Mouse (Mus musculus) hindbrain, embryonic 12.5 days (tissue): ENCODE data around the gene Vac14. TPM values are rescaled to one million over a fixed set of nuclear protein-coding genes. Genes with fewer than 3 reads are reported as not detected.
A peak's percentile ranks its signal among the peaks of the same experiment; 100 is the strongest.

ENCODE experiments used
- ATAC-seq: fragments of 200-750 bp; cut with Nextera tagmentation; 2 replicates; pipeline ENCODE4 v1.8.0; 2017; ENCODE audit warnings: moderate TSS enrichment; ENCODE audit not compliant: low FRiP score
- H3K27ac ChIP-seq: fragments of 300-500 bp; sonication (generic); 2 replicates; pipeline ENCODE4 v1.5.1; 2016; ENCODE audit warnings: mild to moderate bottlenecking
- H3K27me3 ChIP-seq: fragments of 300-500 bp; sonication (generic); 2 replicates; pipeline ENCODE4 v1.6.1; 2016; ENCODE audit warnings: mild to moderate bottlenecking
- H3K36me3 ChIP-seq: fragments of 300-500 bp; sonication (generic); 2 replicates; pipeline ENCODE4 v1.6.1; 2016; ENCODE audit warnings: mild to moderate bottlenecking
- H3K4me1 ChIP-seq: fragments of 300-500 bp; sonication (generic); 2 replicates; pipeline ENCODE4 v1.6.1; 2016
- H3K4me2 ChIP-seq: fragments of 300-500 bp; sonication (generic); replicated peaks from 2 replicates; pipeline ENCODE4 v1.6.1; 2016; ENCODE audit warnings: mild to moderate bottlenecking
- H3K4me3 ChIP-seq: fragments of 300-500 bp; sonication (generic); 2 replicates; pipeline ENCODE4 v1.5.1; 2016; ENCODE audit warnings: mild to moderate bottlenecking
- H3K9ac ChIP-seq: fragments of 300-500 bp; sonication (generic); 2 replicates; pipeline ENCODE4 v1.6.1; 2016; ENCODE audit warnings: mild to moderate bottlenecking, moderate library complexity
- H3K9me3 ChIP-seq: fragments of 300-500 bp; sonication (generic); replicated peaks from 2 replicates; pipeline ENCODE4 v1.6.1; 2016; ENCODE audit warnings: mild to moderate bottlenecking
- WGBS: fragments of 180-500 bp; shearing (Covaris S2); methylation state at CpG from one replicate; pipeline ENCODE4 v1.1.7; 2016; 5-methylcytosine and 5-hydroxymethylcytosine counted together
- polyA plus RNA-seq: library from polyadenylated mRNA; unstranded; fragments of >200 nt; fragmentation: Nextera tagmentation; extraction: Ambion mirVana; gene quantifications from 2 replicates; pipeline ENCODE4 v1.2.1, GENCODE M21; 2016

The Vac14 gene
- polyA plus RNA-seq, 1 experiment from 2014 or later, result 29.7 TPM

DNA sequence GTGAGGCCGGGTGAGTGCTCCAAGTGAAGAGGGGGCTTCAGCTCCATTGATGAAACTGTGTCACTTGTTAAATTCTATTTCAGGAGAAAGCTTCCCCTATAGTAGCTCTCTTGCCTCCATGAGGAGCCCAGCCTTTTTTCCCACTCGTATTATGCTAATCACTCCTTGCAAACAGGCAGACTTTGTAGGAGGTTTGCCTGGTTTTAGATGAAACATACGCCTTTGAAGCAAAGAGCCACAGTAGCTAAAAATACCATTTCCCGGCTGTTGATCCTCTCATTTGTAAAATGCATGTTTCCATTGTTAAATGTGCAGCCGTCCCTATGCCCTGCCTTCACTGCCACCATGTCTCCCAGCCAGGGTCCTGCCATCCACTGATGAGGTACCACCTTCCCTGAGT is 79.2 kb downstream of the Vac14 start:
- Histone ChIP-seq H3K9me3 (no peaks in the 10 kb centered on the region), H3K9ac (no peak overlapping the region), H3K27me3 (no peaks in the 10 kb centered on the region), H3K4me2 (no peak overlapping the region), H3K36me3 (peaks cover 7% of the 10 kb centered on the region; the same call in 1 of the 2 replicates), H3K27ac (no peak overlapping the region), H3K4me3 (no peak overlapping the region), H3K4me1 (peaks cover 22% of the 10 kb centered on the region)
- ATAC-seq, result no peak
- WGBS, result 87% methylated on average over 5 of the region's 5 CpGs

DNA sequence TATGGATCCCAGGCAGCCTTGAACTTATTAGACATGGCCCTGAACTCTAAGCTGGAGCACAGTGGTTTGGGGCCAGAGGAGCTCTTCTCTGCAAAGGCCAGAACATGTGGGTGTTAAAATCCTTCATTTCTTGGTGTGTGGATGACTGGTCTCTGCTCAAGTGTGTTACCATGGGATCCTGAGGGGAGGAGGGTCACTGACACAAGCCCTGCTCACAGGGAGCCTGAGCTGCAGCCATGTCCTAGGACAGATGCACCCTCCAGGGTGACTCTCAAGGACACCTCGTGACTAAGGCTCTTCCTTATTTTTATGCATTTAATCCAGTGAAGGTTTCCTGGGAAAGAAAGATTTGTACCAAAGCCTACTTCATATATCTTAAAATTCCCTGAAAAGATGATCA is 79.7 kb downstream of the Vac14 start:
- peaks cover 27% of the 10 kb centered on the region for H3K4me1 ChIP-seq
- H3K9ac ChIP-seq, result no peak overlapping the region
- H3K27ac ChIP-seq, result no peak overlapping the region
- no peaks in the 10 kb centered on the region for H3K9me3 ChIP-seq
- peaks cover 7% of the 10 kb centered on the region; the same call in 1 of the 2 replicates for H3K36me3 ChIP-seq
- H3K4me3 ChIP-seq, result no peak overlapping the region
- ATAC-seq, result no peak
- 90% methylated on average over 1 of the region's 1 CpGs for WGBS
- H3K4me2 ChIP-seq, result no peak overlapping the region
- no peaks in the 10 kb centered on the region for H3K27me3 ChIP-seq

DNA sequence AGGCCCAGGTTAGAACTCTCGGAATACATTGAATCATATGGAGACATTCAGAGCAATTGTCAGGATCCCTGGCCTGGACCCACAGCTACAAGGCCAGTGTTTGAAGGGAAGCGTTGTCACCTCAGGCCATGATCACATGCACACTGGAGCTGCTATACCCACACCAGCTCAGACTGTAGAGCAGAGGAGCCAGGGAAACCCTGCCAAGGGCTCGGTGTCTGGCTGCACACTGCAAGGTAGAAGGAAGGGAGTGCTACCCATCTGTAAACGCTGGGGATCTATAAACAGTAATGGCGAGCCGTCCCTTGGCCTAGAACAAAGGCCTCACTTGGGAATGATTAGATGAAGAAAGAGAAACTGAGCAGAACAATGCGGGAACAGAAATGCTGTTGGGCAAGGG is 81.1 kb downstream of the Vac14 start:
- peaks cover 37% of the 10 kb centered on the region for H3K4me1 ChIP-seq
- no peak for ATAC-seq
- no peaks in the 10 kb centered on the region for H3K27me3 ChIP-seq
- WGBS, result 90% methylated on average over 7 of the region's 7 CpGs
- H3K27ac ChIP-seq, result no peak overlapping the region
- no peak overlapping the region for H3K4me3 ChIP-seq
- peaks cover 7% of the 10 kb centered on the region; the same call in 1 of the 2 replicates for H3K36me3 ChIP-seq
- no peak overlapping the region for H3K4me2 ChIP-seq
- H3K9ac ChIP-seq, result no peak overlapping the region
- H3K9me3 ChIP-seq, result no peaks in the 10 kb centered on the region

DNA sequence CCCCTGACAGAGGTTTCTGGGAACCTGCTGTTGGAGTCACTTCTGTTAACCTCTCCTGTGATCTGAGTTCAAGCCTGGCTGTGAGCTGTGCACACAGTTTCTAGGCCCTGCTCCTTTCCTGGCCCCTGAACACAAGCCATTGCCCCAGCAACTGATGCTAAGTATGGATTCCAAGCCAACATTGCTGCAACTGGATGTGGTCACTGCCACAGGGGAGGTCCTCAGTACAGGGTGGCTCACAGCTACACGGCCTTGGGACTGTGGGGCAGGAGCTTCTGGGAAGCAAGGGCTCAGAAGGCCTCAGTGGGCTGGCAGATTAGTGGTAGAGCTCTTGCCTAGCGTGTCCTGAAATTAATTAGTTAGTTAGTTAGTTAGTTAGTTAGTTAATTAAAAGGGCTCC is 82.2 kb downstream of the Vac14 start:
- H3K27me3 ChIP-seq, result no peaks in the 10 kb centered on the region
- H3K9ac ChIP-seq, result no peak overlapping the region
- peaks cover 7% of the 10 kb centered on the region; the same call in 1 of the 2 replicates for H3K36me3 ChIP-seq
- H3K4me3 ChIP-seq, result no peak overlapping the region
- H3K27ac ChIP-seq, result no peak overlapping the region
- no peak overlapping the region for H3K4me2 ChIP-seq
- WGBS, result 95% methylated on average over 2 of the region's 2 CpGs
- H3K9me3 ChIP-seq, result no peaks in the 10 kb centered on the region
- ATAC-seq, result no peak
- peaks cover 33% of the 10 kb centered on the region for H3K4me1 ChIP-seq

DNA sequence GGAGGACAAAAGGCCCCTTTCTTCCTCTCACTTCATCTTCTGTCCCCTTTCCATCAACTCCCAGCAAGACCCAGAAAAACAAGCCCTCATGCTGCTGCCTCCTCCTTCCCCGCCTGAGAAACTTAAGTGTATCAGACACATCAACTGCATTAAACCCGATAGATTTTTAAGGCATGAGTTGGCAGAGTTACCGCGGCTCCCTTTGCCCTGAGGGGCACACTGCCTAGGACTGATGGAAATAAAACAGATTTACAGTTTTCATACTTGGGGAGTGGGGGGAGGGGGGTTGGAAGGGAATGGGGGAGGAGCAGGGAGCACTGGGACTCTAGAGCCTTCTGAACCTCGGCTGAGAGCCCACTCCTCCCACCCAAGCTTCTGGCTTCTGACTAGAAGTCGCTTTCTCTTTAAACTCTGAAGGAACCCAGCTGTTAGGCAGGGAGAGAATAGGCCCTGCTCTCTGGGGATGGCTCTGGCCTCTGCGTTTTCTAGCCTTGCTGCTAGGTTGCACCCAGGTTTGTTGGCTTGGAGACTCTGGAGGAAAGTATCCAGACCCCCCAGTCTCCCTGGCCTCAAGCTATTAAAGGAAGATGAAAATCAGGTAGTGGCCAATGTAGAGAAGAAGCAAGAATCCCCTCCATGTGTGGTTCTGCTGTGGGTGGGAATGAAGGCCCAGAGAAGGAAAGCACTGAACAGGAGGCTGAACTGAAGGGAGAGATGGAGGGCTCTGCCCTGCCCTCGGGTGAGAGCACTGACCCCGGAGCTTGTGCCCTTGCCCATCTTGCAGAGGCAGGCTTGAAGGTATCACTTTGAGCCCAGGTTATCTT is 84.5 kb downstream of the Vac14 start:
- H3K27ac ChIP-seq, result peak overlapping the region; percentile 52; the same call in 1 of the 2 replicates

DNA sequence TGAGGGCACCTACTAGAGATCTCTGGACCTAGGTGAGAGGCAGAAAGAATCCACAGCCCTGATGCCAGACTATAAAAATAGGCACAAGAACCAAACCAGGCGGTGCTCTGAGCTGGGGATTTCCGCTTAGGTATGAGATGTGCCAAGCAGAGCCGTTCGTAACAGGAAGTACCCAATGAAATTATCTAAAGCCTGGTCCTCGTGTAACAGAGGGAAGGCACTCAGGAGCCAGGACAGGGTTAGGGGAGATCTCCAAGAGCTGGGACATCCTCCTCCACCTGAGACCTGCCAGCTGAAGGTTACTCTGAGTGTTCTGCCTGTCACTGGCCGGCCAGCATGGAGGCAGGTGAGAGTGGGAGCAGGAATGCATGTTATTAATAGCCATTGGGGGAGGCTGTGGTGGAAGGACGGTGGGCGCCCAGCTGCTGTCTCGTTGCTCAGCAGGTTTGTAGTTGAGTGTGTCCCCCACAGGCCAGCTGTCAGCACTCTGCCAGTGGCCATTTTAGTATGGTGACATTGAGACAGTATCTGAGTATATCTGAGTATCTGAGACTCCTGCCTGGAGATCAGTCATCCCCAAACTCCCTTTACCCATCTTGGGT is 85.2 kb downstream of the Vac14 start:
- peaks cover 7% of the 10 kb centered on the region; the same call in 1 of the 2 replicates for H3K36me3 ChIP-seq
- no peaks in the 10 kb centered on the region for H3K27me3 ChIP-seq
- H3K4me2 ChIP-seq, result no peak overlapping the region
- no peak for ATAC-seq
- WGBS, result 71% methylated on average over 9 of the region's 9 CpGs
- H3K9ac ChIP-seq, result no peak overlapping the region
- H3K4me3 ChIP-seq, result no peak overlapping the region
- H3K27ac ChIP-seq, result peak overlapping the region; percentile 52; the same call in 1 of the 2 replicates
- peaks cover 30% of the 10 kb centered on the region for H3K4me1 ChIP-seq
- H3K9me3 ChIP-seq, result no peaks in the 10 kb centered on the region

More for the DNA sequence above, 84.5 kb downstream of the Vac14 start:
- 40% methylated on average over 9 of the region's 9 CpGs for WGBS
- Histone ChIP-seq H3K9ac (no peak overlapping the region), H3K4me2 (no peak overlapping the region), H3K27me3 (no peaks in the 10 kb centered on the region), H3K36me3 (peaks cover 7% of the 10 kb centered on the region; the same call in 1 of the 2 replicates), H3K9me3 (no peaks in the 10 kb centered on the region), H3K4me1 (peaks cover 30% of the 10 kb centered on the region), H3K4me3 (no peak overlapping the region)
- ATAC-seq, result no peak

DNA sequence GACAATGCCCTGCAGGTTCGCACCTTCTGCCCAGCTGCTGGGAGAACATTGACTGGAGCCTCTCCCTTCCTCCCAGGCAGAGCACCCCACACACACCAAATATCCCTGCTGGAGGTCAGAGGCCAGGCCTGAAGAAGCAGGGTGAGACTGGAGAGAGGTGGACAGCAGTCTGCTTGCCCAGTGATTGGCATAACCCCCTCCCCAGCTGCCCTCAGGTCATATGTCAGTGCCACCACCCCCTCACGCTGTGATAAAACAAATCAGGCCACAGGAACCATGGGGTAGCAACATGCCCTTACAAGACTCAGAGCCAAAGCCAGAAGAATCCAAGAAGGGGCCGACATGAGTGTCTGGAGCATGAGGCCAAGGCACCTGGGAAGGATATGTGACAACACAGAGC is 85.7 kb downstream of the Vac14 start:
- no peak for ATAC-seq
- H3K4me1 ChIP-seq, result peaks cover 35% of the 10 kb centered on the region
- 0 out of 2 replicates have a peak overlapping the region, but pooled peaks have one; percentile 6 for H3K9ac ChIP-seq
- H3K9me3 ChIP-seq, result no peaks in the 10 kb centered on the region
- no peaks in the 10 kb centered on the region for H3K27me3 ChIP-seq
- H3K4me3 ChIP-seq, result no peak overlapping the region
- peaks cover 7% of the 10 kb centered on the region; the same call in 1 of the 2 replicates for H3K36me3 ChIP-seq
- H3K27ac ChIP-seq, result no peak overlapping the region
- H3K4me2 ChIP-seq, result no peak overlapping the region
- WGBS, result 76% methylated on average over 3 of the region's 3 CpGs

DNA sequence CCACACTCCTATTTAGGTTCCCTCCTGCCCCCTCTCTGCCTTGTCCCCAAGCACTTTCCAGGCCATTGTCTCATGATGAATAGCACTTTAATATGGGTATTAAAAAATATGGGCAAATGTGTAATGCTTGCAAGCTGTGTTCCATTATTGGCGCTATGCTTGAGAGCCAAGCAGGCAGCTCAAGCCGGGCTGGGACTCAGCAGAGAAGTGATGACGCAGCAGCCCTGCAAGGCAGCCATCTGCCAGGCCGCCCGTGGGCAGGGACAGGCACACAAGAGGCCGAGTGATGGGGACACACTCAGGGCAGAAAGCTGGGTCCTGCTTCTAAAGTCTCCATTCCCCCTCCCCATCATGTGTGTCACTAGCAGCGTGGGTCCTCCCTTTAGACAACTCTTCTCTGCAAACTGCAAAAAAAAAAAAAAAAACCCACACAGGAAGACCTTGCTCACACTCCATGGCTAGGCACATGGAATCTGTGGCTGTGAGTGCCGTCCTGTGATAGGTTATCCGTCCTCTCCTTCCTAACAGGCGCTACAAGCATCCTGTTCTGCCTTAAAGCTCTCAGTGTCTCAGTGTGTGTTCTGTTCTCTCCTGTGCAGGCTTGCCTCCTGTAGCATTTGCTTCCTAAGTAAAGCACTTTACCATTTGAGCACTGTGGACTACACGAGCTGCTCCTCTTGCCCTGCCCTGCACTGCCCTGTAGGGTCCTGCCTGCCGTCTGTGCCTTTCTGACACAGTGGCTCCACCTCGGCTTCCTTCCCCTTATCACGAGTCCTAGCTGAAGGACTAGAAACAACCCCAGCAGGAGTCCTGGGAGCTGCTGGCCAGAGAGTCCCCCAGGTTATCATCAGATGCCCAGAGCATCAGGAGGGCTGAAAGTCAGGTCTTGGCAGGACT is 87.3 kb downstream of the Vac14 start:
- Histone ChIP-seq H3K27ac (peak overlapping the region; percentile 46), H3K9ac (no peak overlapping the region), H3K9me3 (no peaks in the 10 kb centered on the region), H3K27me3 (no peaks in the 10 kb centered on the region), H3K4me1 (peaks cover 40% of the 10 kb centered on the region), H3K36me3 (peaks cover 12% of the 10 kb centered on the region), H3K4me2 (no peak overlapping the region), H3K4me3 (no peak overlapping the region)
- WGBS, result 67% methylated on average over 14 of the region's 14 CpGs
- ATAC-seq, result no peak

DNA sequence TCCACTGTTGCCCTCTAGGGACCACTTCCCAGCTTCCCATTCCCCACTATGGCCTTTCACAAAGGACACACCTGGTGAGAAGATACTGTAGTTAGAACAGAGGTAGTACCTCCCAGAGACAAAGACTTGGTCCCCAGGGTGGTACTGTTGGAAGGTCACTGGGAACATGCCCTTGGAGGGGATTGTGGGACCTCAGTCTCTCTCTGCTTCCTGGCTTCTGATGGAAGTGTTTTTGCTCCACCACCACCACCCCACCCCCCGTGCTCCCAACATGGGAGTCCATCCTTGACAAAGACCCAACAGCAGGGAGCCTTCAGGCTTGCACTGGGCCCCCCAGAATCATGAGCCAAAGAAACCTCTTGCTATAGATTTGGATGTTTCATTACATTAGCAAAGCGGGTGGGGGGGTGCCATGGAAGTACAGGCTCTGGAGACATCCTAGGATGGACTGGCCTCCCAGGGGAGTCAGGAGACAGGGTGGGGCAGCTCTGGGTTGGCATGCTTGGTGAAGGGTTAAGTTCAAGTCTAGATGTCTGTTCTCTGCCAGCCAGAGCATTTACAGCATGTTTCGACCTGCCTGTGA is 88.0 kb downstream of the Vac14 start:
- no peak overlapping the region for H3K27ac ChIP-seq
- H3K4me2 ChIP-seq, result no peak overlapping the region
- H3K9ac ChIP-seq, result no peak overlapping the region
- WGBS, result 88% methylated on average over 3 of the region's 3 CpGs
- H3K4me3 ChIP-seq, result no peak overlapping the region
- peaks cover 19% of the 10 kb centered on the region for H3K36me3 ChIP-seq
- H3K27me3 ChIP-seq, result no peaks in the 10 kb centered on the region
- H3K4me1 ChIP-seq, result peaks cover 47% of the 10 kb centered on the region
- ATAC-seq, result no peak
- H3K9me3 ChIP-seq, result no peaks in the 10 kb centered on the region

DNA sequence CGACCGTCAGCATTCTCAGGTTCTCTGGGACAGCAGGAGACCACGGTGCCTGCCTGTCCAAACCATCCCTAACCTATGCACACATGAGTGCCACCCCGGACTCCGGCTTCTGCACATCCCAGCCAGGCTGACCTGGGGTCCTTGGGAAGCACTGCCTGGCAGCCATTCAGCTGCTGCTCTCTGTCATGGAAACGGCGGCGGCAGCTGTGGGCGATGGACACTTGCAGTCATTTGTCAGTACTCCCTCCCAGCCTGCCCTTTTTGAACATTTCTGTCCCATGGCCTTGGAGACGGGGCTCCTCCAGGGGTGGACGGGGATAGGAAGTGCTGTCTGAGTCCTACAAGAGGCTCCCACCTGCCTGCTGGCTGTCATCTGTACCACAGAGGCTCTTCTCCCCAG is 90.0 kb downstream of the Vac14 start:
- ATAC-seq, result no peak
- Histone ChIP-seq H3K36me3 (peaks cover 32% of the 10 kb centered on the region), H3K4me3 (no peak overlapping the region), H3K9ac (0 out of 2 replicates have a peak overlapping the region, but pooled peaks have one; percentile 4), H3K4me1 (peaks cover 29% of the 10 kb centered on the region), H3K9me3 (no peaks in the 10 kb centered on the region), H3K27me3 (no peaks in the 10 kb centered on the region), H3K4me2 (no peak overlapping the region), H3K27ac (peak overlapping the region; percentile 4; the same call in 1 of the 2 replicates)
- 79% methylated on average over 11 of the region's 11 CpGs for WGBS

DNA sequence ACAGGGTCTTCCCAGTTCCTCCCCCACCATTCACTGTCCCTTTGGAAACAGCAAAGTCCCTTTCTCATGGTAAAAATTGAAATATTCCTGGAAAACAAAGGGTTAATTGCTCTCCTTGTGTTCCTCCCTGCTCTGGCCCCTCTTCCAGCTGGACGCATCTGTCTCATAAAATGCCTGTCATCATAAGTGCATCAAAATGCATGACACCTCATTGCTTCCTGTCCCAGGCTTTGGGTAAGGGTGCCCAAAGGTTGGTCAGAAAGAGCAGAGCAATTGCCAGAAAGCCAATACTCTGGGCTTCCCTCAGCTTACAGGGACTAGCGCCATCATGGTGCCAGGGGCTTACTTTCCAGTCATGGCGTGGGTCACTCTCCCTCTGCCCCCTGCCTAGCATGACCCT is 92.2 kb downstream of the Vac14 start:
- Histone ChIP-seq H3K27ac (peak overlapping the region; percentile 44; the same call in 1 of the 2 replicates), H3K4me1 (peaks cover 24% of the 10 kb centered on the region), H3K4me3 (no peak overlapping the region), H3K27me3 (no peaks in the 10 kb centered on the region), H3K9me3 (no peaks in the 10 kb centered on the region), H3K9ac (no peak overlapping the region), H3K4me2 (no peak overlapping the region), H3K36me3 (peaks cover 39% of the 10 kb centered on the region)
- WGBS, result 64% methylated on average over 3 of the region's 3 CpGs
- ATAC-seq, result no peak
